In genomic region chr3:120468887-120469286, GRCm38 (mm10) we compare ENCODE assay signal across 15 mouse cellular contexts.
"Had no signal": no experiment of that assay in that cellular context is flagged by ENCODE, and none has a peak within 500 bp of the region (broad histone marks: within the 10 kb centered on the region; RNA-seq: fewer than 3 reads in every experiment).

No protein-coding gene starts in this region.

- H3K27ac ChIP-seq: neural tube, embryonic 15.5 days; stomach, embryonic 15.5 days; stomach, postnatal 0 days had no signal

- H3K4me2 ChIP-seq: neural tube, embryonic 15.5 days; stomach, embryonic 15.5 days had no signal

- H3K9me3 ChIP-seq: neural tube, embryonic 15.5 days; stomach, embryonic 15.5 days had no signal

- H3K4me3 ChIP-seq: neural tube, embryonic 15.5 days; stomach, embryonic 15.5 days had no signal

- H3K4me1 ChIP-seq: stomach, embryonic 15.5 days had no signal

- H3K9ac ChIP-seq: neural tube, embryonic 15.5 days; stomach, embryonic 15.5 days had no signal

- H3K27me3 ChIP-seq: neural tube, embryonic 15.5 days; stomach, embryonic 15.5 days had no signal

- DNase-seq: retina, postnatal 1 day; right cerebral cortex, adult 18-20 months; right cerebral cortex, postnatal 14 days; right cerebral cortex, postnatal 25 days; right cerebral cortex, postnatal 4 days; spleen, adult 18-20 months; thymus, adult 18-20 months; thymus, adult 2 months; thymus, postnatal 14 days; thymus, postnatal 25 days; thymus, postnatal 36 days; thymus, postnatal 4 days had no signal

- H3K36me3 ChIP-seq: neural tube, embryonic 15.5 days; stomach, embryonic 15.5 days had no signal
